Mouse (Mus musculus): Measurements from ENCODE around the gene Krtap28-10. TPM values are rescaled to one million over a fixed set of nuclear protein-coding genes. Genes with fewer than 3 reads are reported as not detected.
A peak's percentile ranks its signal among the peaks of the same experiment; 100 is the strongest.

Gene Krtap28-10
- polyA plus RNA-seq, 2 experiments: not detected

GRCm38 (mm10) chr1:83059278-83059677 lies 17.0 kb upstream of the Krtap28-10 start, which contains the start of gene A030005K14Rik:
A030005K14Rik (minus strand) TSS chr1:83059378.
- H3K27ac ChIP-seq (replicated peaks; ENCODE audit: low read depth, low read length): no peak within 1 kb of the TSS
- no peak for TF ChIP-seq POLR2A (IDR thresholded peaks at IDR 0.05; ENCODE audit: borderline replicate concordance, extremely low read depth, insufficient read depth, insufficient read length)
- no peak for DNase-seq (ENCODE audit: low spot score)
- H3K4me3 ChIP-seq (replicated peaks; ENCODE audit: low read length): no peak within 1 kb of the TSS
- no peak within 1 kb of the TSS for H3K9ac ChIP-seq (ENCODE audit: low read depth, low read length, severe bottlenecking)
- H3K4me1 ChIP-seq (ENCODE audit: control insufficient read depth, insufficient read depth, low read length): no peaks in the 10 kb centered on the region
- H3K36me3 ChIP-seq (ENCODE audit: control insufficient read depth, insufficient read depth, low read length): no peaks in the 10 kb centered on the region
- no peaks in the 10 kb centered on the region for H3K27me3 ChIP-seq (ENCODE audit: control insufficient read depth, insufficient read depth, low read length)
- 86% methylated on average over 9 of the region's 9 CpGs for WGBS
- no peaks in the 10 kb centered on the region for H3K9me3 ChIP-seq (ENCODE audit: control insufficient read depth, low read length)
- no peak for ATAC-seq (ENCODE audit: low FRiP score, low read depth)
- no peak within 1 kb of the TSS for H3K4me2 ChIP-seq (replicated peaks; ENCODE audit: low read depth, low read length, severe bottlenecking)

DNA sequence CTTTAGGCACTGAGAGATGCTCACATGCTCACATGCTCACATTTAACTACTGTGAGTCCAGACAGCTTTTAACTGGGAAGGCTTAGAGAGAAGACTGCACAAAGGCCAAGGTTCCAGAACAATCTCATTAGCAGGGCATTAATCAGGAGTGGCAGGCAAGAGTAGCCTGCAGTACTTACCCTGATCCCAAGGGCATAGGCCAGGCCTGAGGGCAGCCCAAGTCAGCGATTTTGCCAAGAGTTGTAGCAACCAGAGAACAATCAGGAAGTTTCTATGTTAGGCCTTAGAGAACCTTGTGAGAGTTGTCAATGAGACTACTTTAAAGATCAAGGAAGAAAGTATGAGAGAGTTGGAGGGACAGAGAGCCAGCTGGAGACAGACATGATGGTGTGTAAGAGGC lies 16.2 kb upstream of the Krtap28-10 start:
- Histone ChIP-seq H3K9ac (ENCODE audit: low read depth, low read length, severe bottlenecking) (no peak overlapping the region), H3K4me2 (replicated peaks; ENCODE audit: low read depth, low read length, severe bottlenecking) (no peak overlapping the region), H3K9me3 (ENCODE audit: control insufficient read depth, low read length) (no peaks in the 10 kb centered on the region), H3K27me3 (ENCODE audit: control insufficient read depth, insufficient read depth, low read length) (no peaks in the 10 kb centered on the region), H3K4me1 (ENCODE audit: control insufficient read depth, insufficient read depth, low read length) (no peaks in the 10 kb centered on the region), H3K4me3 (replicated peaks; ENCODE audit: low read length) (no peak overlapping the region), H3K36me3 (ENCODE audit: control insufficient read depth, insufficient read depth, low read length) (no peaks in the 10 kb centered on the region), H3K27ac (replicated peaks; ENCODE audit: low read depth, low read length) (no peak overlapping the region)
- TF ChIP-seq POLR2A (IDR thresholded peaks at IDR 0.05; ENCODE audit: borderline replicate concordance, extremely low read depth, insufficient read depth, insufficient read length): no peak
- no peak for ATAC-seq (ENCODE audit: low FRiP score, low read depth)
- no peak for DNase-seq (ENCODE audit: low spot score)
- WGBS: 56% methylated on average over 1 of the region's 1 CpGs

- no peak for ATAC-seq (ENCODE audit: low FRiP score, low read depth)
- H3K36me3 ChIP-seq (ENCODE audit: control insufficient read depth, insufficient read depth, low read length): no peaks in the 10 kb centered on the region
- no peaks in the 10 kb centered on the region for H3K9me3 ChIP-seq (ENCODE audit: control insufficient read depth, low read length)
- no peak within 1 kb of the TSS for H3K4me2 ChIP-seq (replicated peaks; ENCODE audit: low read depth, low read length, severe bottlenecking)
- no peak for TF ChIP-seq POLR2A (IDR thresholded peaks at IDR 0.05; ENCODE audit: borderline replicate concordance, extremely low read depth, insufficient read depth, insufficient read length)
- DNase-seq (ENCODE audit: low spot score): no peak
- 78% methylated on average over 5 of the region's 5 CpGs for WGBS
- no peak within 1 kb of the TSS for H3K4me3 ChIP-seq (replicated peaks; ENCODE audit: low read length)
- no peak within 1 kb of the TSS for H3K27ac ChIP-seq (replicated peaks; ENCODE audit: low read depth, low read length)
- H3K27me3 ChIP-seq (ENCODE audit: control insufficient read depth, insufficient read depth, low read length): no peaks in the 10 kb centered on the region
- H3K4me1 ChIP-seq (ENCODE audit: control insufficient read depth, insufficient read depth, low read length): no peaks in the 10 kb centered on the region
- no peak within 1 kb of the TSS for H3K9ac ChIP-seq (ENCODE audit: low read depth, low read length, severe bottlenecking)
These were observed 2.7 kb upstream of the Krtap28-10 start, which contains the start of gene Gm47969 for GRCm38 (mm10) chr1:83044882-83045427. Gm47969 (plus strand) TSS chr1:83044932.

DNA sequence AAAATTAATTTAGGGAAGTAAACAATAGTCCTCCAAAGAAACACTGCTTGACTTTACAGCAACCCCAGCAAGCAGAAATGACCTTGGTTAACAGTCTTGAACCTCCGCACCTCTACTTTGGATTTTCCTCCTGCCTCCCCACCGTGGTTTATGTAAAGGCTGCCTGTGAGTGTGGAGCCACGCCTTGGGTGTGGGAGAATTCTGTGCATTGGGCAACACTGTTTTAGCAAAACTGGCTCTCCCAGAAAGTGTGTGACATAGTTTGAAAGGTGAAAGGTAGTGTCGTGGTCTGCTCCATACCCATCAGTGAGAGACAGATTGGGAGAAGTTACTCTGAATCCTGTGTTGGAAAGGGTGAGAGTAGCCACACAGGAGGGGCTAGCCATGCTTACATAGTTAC lies 3.2 kb downstream of the Krtap28-10 start:
- no peaks in the 10 kb centered on the region for H3K36me3 ChIP-seq (ENCODE audit: control insufficient read depth, insufficient read depth, low read length)
- no peak for DNase-seq (ENCODE audit: low spot score)
- no peak overlapping the region for H3K9ac ChIP-seq (ENCODE audit: low read depth, low read length, severe bottlenecking)
- no peak for TF ChIP-seq POLR2A (IDR thresholded peaks at IDR 0.05; ENCODE audit: borderline replicate concordance, extremely low read depth, insufficient read depth, insufficient read length)
- no peak overlapping the region for H3K4me3 ChIP-seq (replicated peaks; ENCODE audit: low read length)
- H3K27me3 ChIP-seq (ENCODE audit: control insufficient read depth, insufficient read depth, low read length): no peaks in the 10 kb centered on the region
- no peak overlapping the region for H3K4me2 ChIP-seq (replicated peaks; ENCODE audit: low read depth, low read length, severe bottlenecking)
- H3K9me3 ChIP-seq (ENCODE audit: control insufficient read depth, low read length): no peaks in the 10 kb centered on the region
- H3K27ac ChIP-seq (replicated peaks; ENCODE audit: low read depth, low read length): no peak overlapping the region
- WGBS: 66% methylated on average over 4 of the region's 4 CpGs
- H3K4me1 ChIP-seq (ENCODE audit: control insufficient read depth, insufficient read depth, low read length): no peaks in the 10 kb centered on the region; the same call in 1 of the 2 replicates
- no peak for ATAC-seq (ENCODE audit: low FRiP score, low read depth)

- Histone ChIP-seq H3K27me3 (ENCODE audit: control insufficient read depth, insufficient read depth, low read length) (no peaks in the 10 kb centered on the region), H3K27ac (replicated peaks; ENCODE audit: low read depth, low read length) (peak within 1 kb of the TSS; percentile 29; the same call in 1 of the 2 replicates), H3K4me3 (replicated peaks; ENCODE audit: low read length) (peak within 1 kb of the TSS; percentile 45), H3K9ac (ENCODE audit: low read depth, low read length, severe bottlenecking) (peak within 1 kb of the TSS; percentile 49), H3K9me3 (ENCODE audit: control insufficient read depth, low read length) (no peaks in the 10 kb centered on the region), H3K4me1 (ENCODE audit: control insufficient read depth, insufficient read depth, low read length) (no peaks in the 10 kb centered on the region; the same call in 1 of the 2 replicates), H3K36me3 (ENCODE audit: control insufficient read depth, insufficient read depth, low read length) (no peaks in the 10 kb centered on the region), H3K4me2 (replicated peaks; ENCODE audit: low read depth, low read length, severe bottlenecking) (peak within 1 kb of the TSS; percentile 50)
- 0 out of 2 replicates have a peak, but pooled peaks have one; percentile 43 for TF ChIP-seq POLR2A (IDR thresholded peaks at IDR 0.05; ENCODE audit: borderline replicate concordance, extremely low read depth, insufficient read depth, insufficient read length)
- WGBS: under 1% methylated on average over 23 of the region's 25 CpGs
- DNase-seq (ENCODE audit: low spot score): peak; percentile 69
- peak; percentile 90 for ATAC-seq (ENCODE audit: low FRiP score, low read depth)
These were observed 4.1 kb downstream of the Krtap28-10 start, which contains the start of gene Slc19a3 for GRCm38 (mm10) chr1:83038109-83038672. Slc19a3 (minus strand) TSS chr1:83038448.

All from limb, embryonic 14.5 days (tissue).